Mouse (Mus musculus): ENCODE measurements at regions not wholly inside any gene's neighbourhood (a gene's known extent, or its start where the extent isn't known, plus 50 kb on each side); places are given as distances from the start of the nearest gene placed in this dataset.

DNA sequence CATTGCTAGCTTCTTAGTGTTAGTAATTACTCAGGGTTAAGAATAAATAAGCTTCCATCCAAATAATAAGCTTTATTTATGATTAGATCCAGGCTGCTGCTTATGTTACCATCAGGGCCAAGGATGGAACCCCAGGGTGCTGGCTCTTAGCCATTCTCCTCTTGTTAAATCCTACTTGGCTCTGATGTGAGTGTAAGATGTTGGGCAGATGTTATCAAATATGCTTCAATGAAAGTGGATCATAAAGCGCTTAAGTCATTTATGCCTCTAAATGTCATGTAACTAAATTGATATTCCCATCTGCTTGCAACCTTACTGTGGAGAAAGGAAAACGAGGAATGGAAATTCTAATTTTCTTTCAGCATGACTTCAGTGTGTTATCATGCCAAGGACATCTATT lies 426.4 kb upstream of the Lrrc4c start:
- no peak overlapping the region for H3K9ac ChIP-seq (replicated peaks)
- no peak for ATAC-seq (ENCODE audit: low FRiP score, low read depth)
- no peaks in the 10 kb centered on the region for H3K4me1 ChIP-seq
- WGBS: 80% methylated on average over 2 of the region's 2 CpGs
- H3K4me3 ChIP-seq: no peak overlapping the region
- H3K36me3 ChIP-seq: no peaks in the 10 kb centered on the region
- no peaks in the 10 kb centered on the region for H3K27me3 ChIP-seq
- no peak overlapping the region for H3K27ac ChIP-seq (replicated peaks)
- H3K9me3 ChIP-seq: no peaks in the 10 kb centered on the region
- H3K4me2 ChIP-seq (replicated peaks): no peak overlapping the region

- H3K9ac ChIP-seq (replicated peaks): no peak overlapping the region
- no peak overlapping the region for H3K4me2 ChIP-seq (replicated peaks)
- no peaks in the 10 kb centered on the region for H3K27me3 ChIP-seq
- ATAC-seq (ENCODE audit: low FRiP score, low read depth): no peak
- H3K36me3 ChIP-seq: no peaks in the 10 kb centered on the region
- no peaks in the 10 kb centered on the region for H3K4me1 ChIP-seq
- no peak overlapping the region for H3K4me3 ChIP-seq
- 63% methylated on average over 4 of the region's 4 CpGs for WGBS
- H3K27ac ChIP-seq (replicated peaks): no peak overlapping the region
- H3K9me3 ChIP-seq: no peaks in the 10 kb centered on the region
Measured at GRCm38 (mm10) chr2:95905026-95905425, 412.9 kb upstream of the Lrrc4c start.

- Histone ChIP-seq H3K9ac (replicated peaks) (no peak overlapping the region), H3K27me3 (no peaks in the 10 kb centered on the region)
Measured at GRCm38 (mm10) chr2:95909758-95910157, 408.2 kb upstream of the Lrrc4c start.

GRCm38 (mm10) chr2:95910160-95910559 lies 407.8 kb upstream of the Lrrc4c start:
- peak; percentile 82 for ATAC-seq (ENCODE audit: low FRiP score, low read depth)
- Histone ChIP-seq H3K4me3 (no peak overlapping the region), H3K4me1 (no peaks in the 10 kb centered on the region), H3K36me3 (no peaks in the 10 kb centered on the region), H3K27ac (replicated peaks) (peak overlapping the region; percentile 42; the same call in 1 of the 2 replicates), H3K27me3 (no peaks in the 10 kb centered on the region), H3K9ac (replicated peaks) (no peak overlapping the region), H3K9me3 (no peaks in the 10 kb centered on the region), H3K4me2 (replicated peaks) (no peak overlapping the region)
- WGBS: 43% methylated on average over 2 of the region's 2 CpGs

More at GRCm38 (mm10) chr2:95909758-95910157, 408.2 kb upstream of the Lrrc4c start:
- H3K4me1 ChIP-seq: no peaks in the 10 kb centered on the region
- peak overlapping the region; percentile 42; the same call in 1 of the 2 replicates for H3K27ac ChIP-seq (replicated peaks)
- peak; percentile 48; the same call in 1 of the 2 replicates for ATAC-seq (ENCODE audit: low FRiP score, low read depth)
- H3K36me3 ChIP-seq: no peaks in the 10 kb centered on the region
- no peak overlapping the region for H3K4me3 ChIP-seq
- no peaks in the 10 kb centered on the region for H3K9me3 ChIP-seq
- H3K4me2 ChIP-seq (replicated peaks): no peak overlapping the region

All from midbrain, embryonic 12.5 days (tissue).